Mouse (Mus musculus) bone marrow macrophage, adult 2 months (primary cell): ENCODE data around the gene Myo1b.

ENCODE experiments used
- CTCF ChIP-seq: IDR thresholded peaks from 2 replicates; pipeline ENCODE4 v1.5.1; 2012; ENCODE audit warnings: low read depth, mild to moderate bottlenecking, low read length, moderate library complexity
- POLR2A ChIP-seq: IDR thresholded peaks from 2 replicates; pipeline ENCODE4 v1.6.1; 2012; ENCODE audit warnings: mild to moderate bottlenecking, low read depth, low read length, borderline replicate concordance

- TF ChIP-seq CTCF = no peak
- no peak for TF ChIP-seq POLR2A
These were observed 179.0 kb downstream of the Myo1b start for GRCm38 (mm10) chr1:51736822-51737221.
